Mouse (Mus musculus): Measurements from ENCODE around the gene Pcgf3.

Gene Pcgf3

GRCm38 (mm10) chr5:108461082-108462065 lies at the start of gene Pcgf3:
Gene Pcgf3, plus strand, starts transcription at chr5:108461232.
- DNase-seq: peak; percentile 97 to 99

GRCm38 (mm10) chr5:108414711-108415110 lies 46.3 kb upstream of the Pcgf3 start:
- DNase-seq: no peak

DNA sequence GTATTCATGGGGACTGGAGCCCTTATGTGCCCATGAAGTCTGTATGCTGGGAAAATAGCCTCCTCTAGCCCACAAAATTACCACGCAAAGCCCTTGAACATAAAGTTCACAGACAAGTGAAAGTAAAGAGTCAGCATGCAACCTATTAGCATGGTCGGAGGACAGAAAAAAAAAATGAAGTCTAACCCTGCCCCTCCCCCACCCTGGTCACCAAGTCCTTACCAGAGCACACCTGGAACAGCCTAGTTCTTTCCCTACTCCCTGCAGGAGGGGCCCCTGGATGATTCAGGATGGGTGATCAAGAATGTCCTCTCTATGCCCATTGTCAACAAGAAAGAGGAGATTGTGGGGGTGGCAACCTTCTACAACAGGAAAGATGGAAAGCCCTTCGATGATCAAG lies 38.3 kb upstream of the Pcgf3 start:
- no peak for DNase-seq

DNA sequence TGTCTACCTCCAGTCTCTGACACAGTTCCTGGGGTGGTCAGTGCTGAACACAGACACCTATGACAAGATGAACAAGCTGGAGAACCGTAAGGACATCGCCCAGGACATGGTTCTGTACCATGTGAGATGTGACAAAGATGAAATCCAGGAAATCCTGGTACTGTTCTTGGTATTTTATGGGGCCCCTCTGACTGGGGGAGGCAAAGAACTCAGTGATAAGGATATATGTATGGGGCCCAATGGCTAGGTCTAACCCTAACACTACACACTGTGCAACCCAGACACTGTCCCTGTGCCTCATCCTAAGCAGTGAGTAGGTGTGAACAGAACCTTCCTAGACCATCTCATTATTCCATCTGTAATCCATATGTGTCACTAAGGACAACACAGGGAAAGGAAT lies 37.6 kb upstream of the Pcgf3 start:
- DNase-seq: no peak

GRCm38 (mm10) chr5:108427186-108427585 lies 33.8 kb upstream of the Pcgf3 start:
- DNase-seq: peak; percentile 71 to 74

DNA sequence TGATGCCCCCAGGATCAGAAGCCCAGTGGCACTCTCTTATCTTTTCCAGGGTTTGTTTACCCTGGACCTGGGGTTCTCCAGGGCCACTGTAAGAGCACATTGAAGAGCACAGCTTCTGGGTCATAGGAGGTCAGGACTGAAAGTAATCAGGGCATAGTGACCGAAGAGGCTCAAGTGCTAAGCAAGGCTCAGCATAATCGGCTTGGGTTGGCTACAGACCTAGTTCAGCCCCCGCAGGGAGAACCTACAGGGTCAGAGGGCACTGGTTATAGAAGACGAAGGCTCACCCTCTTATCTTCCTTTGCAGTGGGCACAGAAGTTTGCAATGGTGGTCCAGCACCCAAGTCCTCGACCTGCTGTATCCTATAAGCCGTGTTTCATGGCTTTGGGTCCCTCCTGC lies 29.8 kb upstream of the Pcgf3 start:
- DNase-seq: no peak

GRCm38 (mm10) chr5:108433804-108434587 lies 27.0 kb upstream of the Pcgf3 start, which contains the start of gene Atp5k:
Gene Atp5k, minus strand, starts transcription at chr5:108434448.
- DNase-seq: peak; percentile 93 to 97

GRCm38 (mm10) chr5:108436101-108436500 lies 24.9 kb upstream of the Pcgf3 start:
- no peak for DNase-seq

GRCm38 (mm10) chr5:108446973-108447372 lies 14.1 kb upstream of the Pcgf3 start:
- DNase-seq: no peak

- no peak for DNase-seq
These were observed 13.2 kb upstream of the Pcgf3 start for GRCm38 (mm10) chr5:108447857-108448256.

DNA sequence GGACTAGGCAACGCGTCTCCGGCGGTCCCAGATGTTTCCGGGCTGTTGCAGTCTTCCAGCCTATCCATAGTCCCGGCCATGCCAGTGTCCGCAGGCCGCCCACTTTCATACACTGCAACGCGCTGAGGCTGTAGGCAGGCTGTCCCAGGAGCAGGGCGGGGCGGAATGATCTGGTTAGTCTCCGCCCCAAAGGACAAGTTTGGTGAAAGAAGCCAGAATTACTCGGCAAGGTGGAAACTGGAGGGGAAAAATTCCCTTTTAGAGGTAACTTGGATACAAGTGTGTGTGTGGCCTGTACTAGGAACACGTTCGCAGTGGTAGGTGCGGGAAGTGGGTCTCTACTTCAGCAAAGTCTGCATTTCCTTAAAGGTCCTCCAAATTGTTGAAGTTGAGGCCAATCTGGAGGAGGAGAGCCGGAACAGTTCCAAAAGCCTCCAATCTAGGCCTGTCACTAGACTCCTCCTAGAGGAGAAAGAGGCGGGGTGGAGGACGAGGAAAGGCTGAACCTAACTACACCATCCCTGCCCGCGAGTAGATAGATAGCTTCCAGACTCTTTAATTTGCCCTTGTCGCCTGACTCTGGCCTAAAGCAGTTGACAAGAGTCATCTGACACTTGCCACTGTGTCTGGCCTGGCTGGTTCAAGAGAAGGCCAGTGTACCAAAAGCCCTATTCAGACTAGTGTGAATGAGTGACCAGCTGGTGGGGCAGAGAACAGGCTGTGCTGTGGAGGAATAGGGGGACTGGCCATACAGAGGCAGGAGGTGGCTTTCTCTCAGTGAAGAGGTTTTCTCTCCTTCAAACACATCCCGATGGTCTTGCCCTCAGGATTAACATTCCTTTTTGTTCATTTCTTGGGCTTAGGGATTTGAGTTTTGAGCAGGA lies 12.0 kb upstream of the Pcgf3 start, which contains the start of gene Mfsd7a:
Gene Mfsd7a, minus strand, starts transcription at position 107 of the 884 bp plus-strand sequence.
- no peak for DNase-seq

DNA sequence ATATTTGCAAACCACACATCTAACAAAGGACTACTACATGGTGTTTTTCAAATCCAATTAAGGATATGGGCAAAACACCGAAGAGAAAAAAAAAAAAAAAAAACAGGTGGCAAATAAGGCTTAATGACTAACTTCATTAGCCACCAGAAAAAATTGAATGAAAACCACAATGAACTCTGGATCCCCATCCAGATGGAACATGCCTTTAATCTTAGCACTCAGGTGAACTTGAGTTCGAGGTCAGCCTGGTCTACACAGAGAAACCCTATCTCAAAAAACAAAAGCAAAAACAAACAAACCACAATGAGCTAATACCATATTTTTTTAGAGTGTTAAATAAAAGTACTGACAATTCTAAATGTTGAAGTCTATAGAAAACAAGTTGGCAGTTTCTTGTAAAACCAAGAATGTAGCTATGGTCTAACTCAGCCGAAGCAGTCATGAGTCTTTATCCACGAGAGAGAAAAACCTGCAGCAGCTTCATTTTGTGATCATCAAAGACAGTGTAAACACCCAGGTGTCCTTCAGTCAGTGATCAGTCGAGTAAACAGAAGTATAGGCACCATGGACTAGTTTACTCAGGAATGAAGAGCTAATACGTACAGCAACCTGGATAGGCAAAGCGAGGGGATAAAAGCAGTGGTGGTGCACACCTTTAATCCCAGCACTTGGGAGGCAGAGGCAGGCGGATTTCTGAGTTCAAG lies 10.0 kb upstream of the Pcgf3 start:
- no peak for DNase-seq

DNA sequence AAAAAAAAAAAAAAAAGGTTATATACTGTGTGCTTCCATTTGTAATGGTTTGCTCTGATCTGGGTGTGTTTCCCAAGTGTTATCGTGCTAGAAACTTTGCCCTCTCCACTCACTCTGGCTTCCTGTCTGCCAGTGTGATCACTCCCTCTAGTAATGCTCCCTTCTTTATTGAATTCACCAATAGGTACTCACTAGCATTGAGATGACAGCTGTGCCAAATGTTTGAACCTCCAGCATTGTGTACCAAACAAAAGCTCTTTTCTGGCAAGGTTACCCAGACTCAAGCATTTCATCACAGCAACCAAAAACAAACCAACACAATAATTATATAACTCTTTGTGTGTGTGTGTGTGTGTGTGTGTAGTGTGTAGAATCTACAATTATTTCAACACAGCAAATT lies 9.4 kb upstream of the Pcgf3 start:
- DNase-seq: no peak

DNA sequence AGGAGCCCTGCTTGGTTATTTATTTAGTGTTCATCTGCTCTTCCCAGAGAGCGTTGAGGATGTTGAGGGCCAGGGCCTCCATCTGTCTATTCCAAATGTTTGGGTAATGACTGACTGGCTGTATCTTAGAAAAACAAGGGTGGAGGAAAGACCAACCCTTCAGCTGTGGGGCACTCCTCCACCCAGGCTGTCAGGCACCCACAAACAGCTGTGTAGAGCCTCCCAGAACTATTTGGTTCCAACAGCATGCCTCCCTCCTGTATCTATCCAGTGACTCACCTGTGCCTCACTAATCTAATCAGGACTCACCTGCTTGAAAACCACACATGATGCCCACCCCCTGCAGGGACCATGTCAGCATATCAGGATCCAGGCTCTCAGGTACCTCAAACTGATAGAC lies 8.6 kb upstream of the Pcgf3 start:
- DNase-seq: no peak

- DNase-seq: no peak
These were observed 6.9 kb upstream of the Pcgf3 start for GRCm38 (mm10) chr5:108454094-108454493.

DNA sequence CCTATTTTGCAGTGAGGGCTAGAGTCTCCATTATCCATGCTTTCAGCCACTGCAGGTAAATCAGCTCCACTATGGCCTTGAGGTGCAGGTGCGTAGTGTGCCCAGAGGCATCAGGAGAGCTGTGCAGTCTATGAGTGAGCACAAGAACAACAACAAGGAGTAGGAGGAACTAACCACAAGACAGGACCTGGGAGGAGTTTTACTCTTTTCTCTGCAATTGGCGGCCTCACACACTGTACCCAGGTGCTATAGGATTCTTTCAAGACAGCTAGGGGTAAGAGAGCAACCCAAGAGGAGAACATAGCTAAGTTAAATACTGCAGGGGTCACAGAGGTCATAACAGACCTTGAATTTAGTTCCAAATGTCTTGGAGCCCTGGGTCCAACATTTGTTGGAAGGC lies 2.3 kb upstream of the Pcgf3 start:
- no peak for DNase-seq

DNA sequence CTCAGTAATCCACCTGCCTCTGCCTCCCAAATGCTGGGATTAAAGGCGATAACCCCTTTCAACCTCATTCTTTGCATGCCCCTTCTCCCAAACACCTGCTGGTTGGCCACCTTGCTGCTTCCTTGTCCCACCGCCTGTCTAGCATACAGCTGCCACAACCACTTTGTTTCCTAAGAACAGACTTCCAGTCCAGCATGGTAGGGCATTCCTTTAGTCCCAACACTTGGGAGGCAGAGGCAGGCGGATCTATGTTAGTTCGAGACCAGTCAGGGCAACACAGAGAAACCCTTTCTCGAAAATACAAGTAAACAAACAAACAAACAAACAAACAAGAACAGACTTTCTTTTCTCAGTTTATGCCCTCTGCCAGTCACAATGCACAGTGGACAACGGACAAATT lies 571 bp upstream of the Pcgf3 start:
- peak in 1 of 2 experiments; percentile 12 for DNase-seq

GRCm38 (mm10) chr5:108462446-108462845 lies 1.4 kb downstream of the Pcgf3 start:
- peak in 1 of 2 experiments; percentile 10 for DNase-seq

GRCm38 (mm10) chr5:108465131-108465891 lies 4.3 kb downstream of the Pcgf3 start:
- DNase-seq: no peak

GRCm38 (mm10) chr5:108466647-108467046 lies 5.6 kb downstream of the Pcgf3 start:
- DNase-seq: no peak

GRCm38 (mm10) chr5:108469617-108470016 lies 8.6 kb downstream of the Pcgf3 start:
- no peak for DNase-seq

Data from cerebellum, adult 18-20 months (tissue).